ENCODE assay signal across 9 mouse cellular contexts in the genomic region with DNA sequence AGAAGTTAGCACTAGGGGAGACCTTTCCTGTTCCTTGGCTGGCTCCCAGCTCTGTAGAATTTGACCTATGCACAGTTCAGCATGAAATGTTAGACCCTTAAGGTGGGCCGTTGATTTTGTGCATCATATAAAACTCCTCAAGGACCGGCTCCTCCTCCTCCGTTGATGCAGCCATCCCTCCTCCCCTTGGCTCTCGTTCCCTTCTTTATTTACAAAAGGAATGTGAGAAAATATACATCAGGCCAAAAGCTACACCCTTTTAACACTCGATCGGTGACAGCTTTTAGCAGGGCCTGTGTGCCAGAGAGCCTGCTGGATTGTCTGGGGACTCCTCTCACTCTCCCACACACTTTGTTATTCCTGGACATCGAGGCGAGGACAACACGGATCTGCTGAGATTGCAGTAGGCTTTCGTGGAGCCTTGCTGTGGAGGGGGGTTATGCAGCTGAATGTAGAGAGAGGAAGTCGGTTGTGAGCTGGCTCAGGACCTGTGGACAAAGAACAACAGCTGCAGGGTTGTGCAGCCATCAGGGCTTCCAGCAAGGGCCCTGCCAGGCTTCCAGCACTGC. TPM values are rescaled to one million over a fixed set of nuclear protein-coding genes. Genes with fewer than 3 reads are reported as not detected.
DNase-seq lines count a peak whose midpoint lies in the region; ATAC-seq lines count a peak whose summit lies in the region.
"Had no signal": no experiment of that assay in that cellular context is flagged by ENCODE, and none has a peak within 500 bp of the region (broad histone marks: within the 10 kb centered on the region; RNA-seq: fewer than 3 reads in every experiment).

No protein-coding gene starts in this region.

- peak overlapping the region; percentile 81 for H3K27ac ChIP-seq in heart, embryonic 12.5 days (ENCODE audit: poor library complexity, severe bottlenecking)
- peak overlapping the region; percentile 94 for H3K27ac ChIP-seq in kidney, embryonic 16.5 days (ENCODE audit: low read length)
- peak overlapping the region; percentile 82 for H3K27ac ChIP-seq in lung, embryonic 15.5 days
- H3K27ac ChIP-seq in stomach, embryonic 15.5 days, result peak overlapping the region; percentile 92

- no peaks in the 10 kb centered on the region for H3K27me3 ChIP-seq in heart, embryonic 12.5 days (replicated peaks)
- H3K27me3 ChIP-seq in kidney, embryonic 16.5 days (ENCODE audit: insufficient read depth, low read length), result no peaks in the 10 kb centered on the region
- H3K27me3 ChIP-seq in lung, embryonic 15.5 days, result no peaks in the 10 kb centered on the region
- H3K27me3 ChIP-seq in stomach, embryonic 15.5 days (replicated peaks), result no peaks in the 10 kb centered on the region
- H3K27me3 ChIP-seq: Patski had no signal

- peaks cover 31% of the 10 kb centered on the region for H3K4me1 ChIP-seq in heart, embryonic 12.5 days (replicated peaks)
- H3K4me1 ChIP-seq in kidney, embryonic 16.5 days (ENCODE audit: insufficient read depth, low read length), result peaks cover 39% of the 10 kb centered on the region
- H3K4me1 ChIP-seq in lung, embryonic 15.5 days, result peaks cover 23% of the 10 kb centered on the region
- peaks cover 22% of the 10 kb centered on the region; the same call in 1 of the 2 replicates for H3K4me1 ChIP-seq in stomach, embryonic 15.5 days

- peak overlapping the region; percentile 35; the same call in 1 of the 2 replicates for H3K9ac ChIP-seq in heart, embryonic 12.5 days
- peak overlapping the region; percentile 7; the same call in 1 of the 2 replicates for H3K9ac ChIP-seq in kidney, embryonic 16.5 days (replicated peaks; ENCODE audit: low read length)
- H3K9ac ChIP-seq in lung, embryonic 15.5 days, result no peak overlapping the region
- H3K9ac ChIP-seq in stomach, embryonic 15.5 days, result no peak overlapping the region

- 36% methylated on average over 11 of the region's 11 CpGs for WGBS in heart, embryonic 12.5 days
- WGBS in kidney, embryonic 16.5 days, result 10% methylated on average over 11 of the region's 11 CpGs
- WGBS in lung, embryonic 15.5 days, result 9% methylated on average over 11 of the region's 11 CpGs
- WGBS in stomach, embryonic 15.5 days, result 19% methylated on average over 11 of the region's 11 CpGs

- ATAC-seq in heart, embryonic 12.5 days (ENCODE audit: insufficient number of reproducible peaks, low FRiP score), result peak; percentile 78
- ATAC-seq in kidney, embryonic 16.5 days (ENCODE audit: low FRiP score, low TSS enrichment), result peak; percentile 89
- ATAC-seq in lung, embryonic 15.5 days (ENCODE audit: borderline replicate concordance, extremely low read depth, low FRiP score, low TSS enrichment), result peak; percentile 89
- peak; percentile 67 for ATAC-seq in stomach, embryonic 15.5 days (ENCODE audit: insufficient read depth, low FRiP score, low read depth)
- ATAC-seq: Patski had no signal

- peak; percentile 34 for DNase-seq in urinary bladder, postnatal 14 days (ENCODE audit: low spot score)
- DNase-seq in urinary bladder, adult 2 months (ENCODE audit: low spot score), result no peak
- DNase-seq in adrenal gland, adult (ENCODE audit: inconsistent age in 2 of 2, low spot score in 1 of 2), result no peak
- DNase-seq in cerebellum, adult 18-20 months, result no peak

- H3K4me2 ChIP-seq in heart, embryonic 12.5 days, result peak overlapping the region; percentile 22; the same call in 1 of the 2 replicates
- H3K4me2 ChIP-seq in kidney, embryonic 16.5 days (replicated peaks; ENCODE audit: low read depth, low read length), result peak overlapping the region; percentile 32
- peak overlapping the region; percentile 33 for H3K4me2 ChIP-seq in lung, embryonic 15.5 days
- peak overlapping the region; percentile 36 for H3K4me2 ChIP-seq in stomach, embryonic 15.5 days

- H3K4me3 ChIP-seq in heart, embryonic 12.5 days, result no peak overlapping the region
- no peak overlapping the region for H3K4me3 ChIP-seq in kidney, embryonic 16.5 days (ENCODE audit: low read length)
- no peak overlapping the region for H3K4me3 ChIP-seq in lung, embryonic 15.5 days
- H3K4me3 ChIP-seq in stomach, embryonic 15.5 days (replicated peaks), result no peak overlapping the region

- no peaks in the 10 kb centered on the region for H3K9me3 ChIP-seq in heart, embryonic 12.5 days (replicated peaks)
- H3K9me3 ChIP-seq in kidney, embryonic 16.5 days (ENCODE audit: low read length), result no peaks in the 10 kb centered on the region
- no peaks in the 10 kb centered on the region for H3K9me3 ChIP-seq in lung, embryonic 15.5 days
- no peaks in the 10 kb centered on the region for H3K9me3 ChIP-seq in stomach, embryonic 15.5 days

- peaks cover 52% of the 10 kb centered on the region for H3K36me3 ChIP-seq in heart, embryonic 12.5 days
- H3K36me3 ChIP-seq in kidney, embryonic 16.5 days (ENCODE audit: insufficient read depth, low read length), result peaks cover 30% of the 10 kb centered on the region
- H3K36me3 ChIP-seq in lung, embryonic 15.5 days, result peaks cover 14% of the 10 kb centered on the region; the same call in 1 of the 2 replicates
- peaks cover 20% of the 10 kb centered on the region for H3K36me3 ChIP-seq in stomach, embryonic 15.5 days

RNA-seq across cellular contexts. Expression of gene Gm45521, which starts 56.5 kb away (rescaled TPM):
- polyA plus RNA-seq in urinary bladder, adult 2 months (2012; rRNA removed), result not detected in 2 replicates
- polyA plus RNA-seq in heart, embryonic 12.5 days (2016; fragmentation: Nextera tagmentation; extraction: Ambion mirVana), result not detected in 2 replicates
- polyA plus RNA-seq in kidney, embryonic 16.5 days (2015; fragmentation: Nextera tagmentation; extraction: Ambion mirVana), result not detected in 2 replicates
- polyA plus RNA-seq in lung, embryonic 15.5 days (2015; fragmentation: Nextera tagmentation; extraction: Ambion mirVana), result not detected in 2 replicates
- 0.21 TPM in 1 of 2 replicates, not detected in the other for polyA plus RNA-seq in stomach, embryonic 15.5 days (2015; fragmentation: Nextera tagmentation; extraction: Ambion mirVana)
- polyA plus RNA-seq: Patski had no signal

Comparison
In these comparisons a context has a peak if more than half of its experiments do, and no peak if none do; other contexts are left out.
1. H3K9ac ChIP-seq: peak in heart, embryonic 12.5 days (single experiment) and kidney, embryonic 16.5 days (single experiment); none in lung, embryonic 15.5 days (single experiment) and stomach, embryonic 15.5 days (single experiment).
2. Peak in every context shown above with its lines, with median percentiles within 50 percentile points of each other: ATAC-seq, H3K27ac ChIP-seq and H3K4me2 ChIP-seq.